Mouse (Mus musculus) spleen, postnatal 36 days (tissue): Measurements from ENCODE around the gene Cfap73.
A peak's percentile ranks its signal among the peaks of the same experiment; 100 is the strongest.

ENCODE experiments used
- DNase-seq, 2 experiments: peaks; one replicate each; pipeline ENCODE4 v3.0.0; 2022; ENCODE audit warnings: low spot score in 2 of 2, mixed read lengths in 1 of 2

Cfap73 gene

DNA sequence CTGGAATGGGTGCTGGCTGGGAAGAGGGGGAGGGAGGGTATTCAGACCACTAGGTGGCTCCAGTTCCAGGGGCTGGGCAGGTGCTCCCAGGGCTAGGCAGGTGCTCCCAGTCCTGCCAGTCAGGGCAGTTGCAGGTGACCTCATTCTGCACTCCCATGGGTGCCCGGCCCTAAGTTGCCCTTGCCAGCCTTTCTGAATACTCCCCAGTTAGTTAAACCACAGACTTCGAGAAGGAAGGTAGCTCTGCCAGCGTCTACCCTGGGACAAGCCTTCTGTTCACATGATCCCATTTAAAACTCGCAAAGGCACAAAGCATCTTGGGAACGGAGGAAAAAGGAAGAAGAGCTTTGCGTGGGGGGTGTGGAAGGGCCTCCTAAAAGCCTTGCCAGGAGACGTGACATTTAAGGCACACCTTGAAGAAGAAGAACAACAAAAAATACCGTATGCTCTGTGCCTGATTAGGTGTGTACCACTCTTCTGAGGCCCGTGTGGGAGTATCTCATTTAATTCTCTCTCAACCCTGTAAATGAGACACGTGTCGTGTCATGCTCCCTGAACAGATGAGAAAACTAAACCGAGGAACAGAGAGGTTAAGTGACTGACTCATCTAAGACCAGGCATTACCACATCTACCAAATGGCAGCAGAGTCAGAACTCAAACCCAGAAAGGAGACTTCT lies 13.9 kb upstream of the Cfap73 start:
- peak in 1 of 2 experiments; percentile 34 for DNase-seq

DNA sequence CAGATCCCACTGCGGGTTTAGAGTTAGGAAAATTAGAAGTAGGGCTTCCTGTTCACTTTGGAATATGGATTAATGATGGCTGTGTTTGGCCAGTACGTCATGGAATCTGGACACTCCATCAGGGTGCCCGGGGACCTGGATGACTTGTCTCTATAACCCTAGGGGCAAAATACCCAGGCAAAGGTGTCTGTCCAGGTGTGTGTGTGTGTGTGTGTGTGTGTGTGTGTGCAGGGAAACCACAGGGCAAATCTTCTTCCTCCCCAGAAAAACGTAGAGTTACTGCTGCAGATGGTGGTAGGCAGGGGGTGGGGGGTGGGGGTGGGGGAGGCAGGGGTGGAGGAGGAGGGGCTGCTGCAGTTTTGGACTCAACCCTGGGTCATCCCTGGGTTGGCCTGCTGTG lies 13.3 kb upstream of the Cfap73 start:
- DNase-seq, result no peak

DNA sequence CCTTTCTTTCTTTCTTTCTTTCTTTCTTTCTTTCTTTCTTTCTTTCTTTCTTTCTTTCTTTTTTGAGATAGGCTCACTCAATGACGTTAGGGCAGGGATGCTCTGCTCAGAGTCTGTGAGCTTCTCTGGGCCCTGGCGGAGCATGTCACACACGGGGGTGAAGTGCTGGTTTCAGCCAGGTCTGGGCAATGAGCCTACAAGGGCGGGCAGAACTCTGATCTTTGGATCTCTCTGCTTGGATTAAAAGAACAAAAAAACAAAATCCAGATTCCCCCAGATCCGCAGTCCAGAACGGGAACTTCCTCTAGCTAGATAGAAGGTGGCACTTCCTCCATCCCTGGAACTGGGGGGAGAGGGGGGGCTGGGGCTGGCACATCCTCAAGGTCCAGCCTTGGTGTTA lies 11.8 kb upstream of the Cfap73 start:
- no peak for DNase-seq

DNA sequence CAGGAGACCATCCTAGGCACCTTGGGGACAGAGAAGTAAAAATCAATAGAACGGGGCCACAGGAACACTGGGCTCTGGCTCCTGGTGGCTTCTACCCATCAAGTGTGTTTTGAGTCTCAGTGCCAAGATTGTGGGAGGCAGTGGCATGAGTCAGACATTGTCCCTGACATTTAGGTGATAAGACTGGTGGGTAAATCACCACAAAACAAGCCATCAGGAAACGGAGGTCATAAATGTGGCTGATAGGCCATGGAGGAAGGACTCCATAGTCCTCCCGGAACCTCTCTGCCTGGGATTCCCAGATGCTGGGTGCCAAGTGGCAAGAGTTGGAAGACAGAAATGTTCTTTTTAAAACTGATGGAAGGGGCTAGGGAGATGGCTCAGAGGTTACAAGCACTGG lies 10.2 kb upstream of the Cfap73 start:
- no peak for DNase-seq

DNA sequence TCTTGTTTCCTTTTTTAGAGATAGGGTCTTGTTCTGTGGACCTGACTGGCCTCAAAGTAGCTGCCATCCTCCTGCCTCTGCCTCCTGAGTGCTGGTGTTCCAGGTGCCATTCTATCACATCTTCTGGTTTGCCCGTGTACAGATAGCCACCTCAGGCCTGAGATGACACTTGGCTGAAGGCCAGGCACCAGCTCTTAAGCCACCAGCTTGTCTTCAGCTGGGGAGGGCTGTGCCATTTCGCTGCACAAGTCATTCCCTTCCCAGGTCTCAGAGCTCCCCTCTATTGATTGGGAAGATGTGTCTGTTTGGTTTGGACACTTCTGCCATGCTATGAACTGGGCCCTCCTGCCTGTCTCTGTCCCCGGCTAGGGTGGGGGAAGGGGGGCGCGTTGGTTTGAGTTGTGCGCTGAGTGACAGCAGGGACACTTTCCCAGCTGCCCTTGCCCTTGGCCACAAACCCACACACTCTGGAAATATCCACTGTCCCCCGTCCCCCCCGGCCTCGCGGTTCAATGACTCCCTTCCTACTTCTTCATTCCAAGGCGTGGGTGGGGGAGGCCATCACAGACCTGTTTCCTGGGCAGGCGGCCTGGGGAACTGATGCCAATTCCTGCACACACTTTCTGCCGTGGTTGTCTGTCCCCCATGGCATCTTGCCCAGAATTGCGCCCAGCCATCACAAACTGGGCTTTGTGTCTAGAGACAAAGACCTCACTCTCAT lies 9.5 kb upstream of the Cfap73 start:
- no peak for DNase-seq

DNA sequence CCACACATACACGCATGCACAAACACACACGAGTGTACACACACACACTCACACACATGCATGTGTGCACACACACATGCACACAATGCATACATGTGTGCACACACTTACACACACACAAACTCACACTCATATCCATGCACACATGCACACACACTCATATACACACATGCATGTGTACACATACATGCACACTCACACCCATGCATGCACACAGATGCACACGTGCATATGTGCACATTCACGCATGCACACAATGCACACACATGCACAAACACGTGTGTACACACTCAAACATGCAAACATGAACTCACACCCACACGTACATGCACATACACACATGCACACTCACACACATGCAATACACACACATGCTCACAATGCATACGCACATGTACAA lies 6.1 kb upstream of the Cfap73 start:
- DNase-seq, result no peak

DNA sequence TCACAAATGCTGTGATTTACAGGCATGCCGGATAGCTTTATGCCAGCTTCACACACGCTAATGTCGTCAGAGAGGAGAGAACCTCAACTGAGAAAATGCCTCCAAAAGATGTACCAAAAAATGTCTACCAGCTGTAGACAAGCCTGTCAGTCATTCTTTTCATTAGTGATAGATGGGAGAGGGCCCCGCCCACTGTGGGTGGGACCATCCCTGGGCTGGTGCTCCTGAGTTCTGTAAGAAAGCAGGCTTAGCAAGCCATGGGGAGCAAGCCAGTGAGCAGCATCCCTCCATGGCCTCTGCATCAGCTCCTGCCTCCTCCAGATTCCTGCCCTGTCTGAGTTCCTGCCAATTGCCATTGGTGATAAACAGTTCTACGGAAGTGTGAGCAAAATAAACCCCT lies 1.6 kb upstream of the Cfap73 start:
- DNase-seq, result no peak

DNA sequence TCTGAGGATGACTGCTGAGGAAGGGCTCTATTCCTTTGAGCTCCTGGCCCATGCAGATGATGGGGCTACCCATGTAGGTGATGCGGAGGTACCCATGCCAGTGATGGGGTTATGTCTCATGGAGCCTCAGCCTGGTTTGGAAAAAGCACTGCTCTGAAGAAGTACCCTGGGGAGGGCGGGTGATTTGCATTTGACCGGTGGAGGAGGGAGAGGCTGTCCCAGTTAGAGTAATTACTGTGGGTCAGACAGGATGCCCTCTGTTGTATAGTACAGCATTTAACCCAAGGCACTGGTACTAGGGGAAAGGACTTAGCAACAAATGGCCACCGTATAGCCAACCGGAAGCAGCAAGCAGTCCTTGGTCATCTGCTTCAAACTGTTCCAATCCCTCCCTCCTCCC lies 825 bp upstream of the Cfap73 start:
- DNase-seq, result peak in 1 of 2 experiments; percentile 46

DNA sequence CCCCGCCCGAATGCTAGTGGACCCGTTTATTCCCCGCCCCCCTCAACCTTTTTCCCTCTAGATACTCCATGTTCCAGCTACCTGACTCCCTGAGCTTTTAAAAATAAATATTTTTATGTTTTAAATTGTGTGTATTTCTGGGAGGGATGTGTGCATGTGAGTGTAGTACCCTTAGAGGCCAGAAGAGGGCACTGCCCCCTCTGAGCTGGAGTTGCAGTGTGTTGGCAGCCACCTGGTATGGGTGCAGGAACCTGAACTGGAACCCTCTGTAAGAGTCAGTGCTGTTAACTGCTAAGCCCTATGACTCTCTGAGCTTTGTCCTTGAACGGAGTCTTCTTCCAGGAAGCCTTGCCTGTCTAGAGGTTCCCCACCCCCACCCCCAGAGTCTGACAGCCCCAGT lies 2.1 kb downstream of the Cfap73 start:
- no peak for DNase-seq

DNA sequence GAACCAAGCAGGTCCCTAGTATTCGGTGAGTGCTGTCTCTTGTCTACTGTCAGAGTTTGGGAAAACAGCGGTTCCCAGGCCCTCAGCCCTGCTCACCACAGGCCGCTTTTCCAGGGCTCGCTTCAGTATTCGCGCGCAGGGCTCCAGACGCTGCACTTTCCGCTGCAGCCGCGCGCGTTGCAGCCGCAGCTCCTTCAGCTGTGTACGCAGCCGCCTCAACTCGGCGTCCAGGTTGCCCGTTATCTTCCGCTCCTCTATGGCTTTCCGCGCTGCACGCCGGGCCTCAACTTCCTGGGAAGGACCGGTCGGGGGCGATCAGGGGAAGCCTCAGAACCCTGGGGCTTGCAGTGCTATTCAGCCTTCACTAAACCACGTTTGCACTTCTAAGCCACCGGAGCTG lies 2.9 kb downstream of the Cfap73 start:
- peak in 1 of 2 experiments; percentile 1 for DNase-seq

DNA sequence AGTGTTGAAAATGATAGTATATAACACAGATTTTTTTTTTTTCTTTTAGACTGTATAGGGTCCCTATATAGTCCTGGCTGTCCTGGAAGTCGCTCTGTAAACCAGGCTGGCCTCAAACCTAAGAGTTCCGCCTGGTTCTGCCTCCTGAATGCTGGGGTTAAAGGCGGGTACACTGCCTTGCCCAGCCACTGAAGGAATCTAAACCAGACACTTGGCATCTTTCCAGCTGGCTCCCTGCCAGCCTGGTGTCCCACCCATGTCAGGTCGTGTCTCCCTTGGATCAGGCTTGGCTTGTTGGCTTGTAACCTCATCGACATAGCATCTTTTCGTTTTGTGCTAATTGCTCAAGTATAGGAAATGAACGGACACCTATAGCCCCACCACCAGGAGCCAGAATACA lies 5.4 kb downstream of the Cfap73 start:
- no peak for DNase-seq

DNA sequence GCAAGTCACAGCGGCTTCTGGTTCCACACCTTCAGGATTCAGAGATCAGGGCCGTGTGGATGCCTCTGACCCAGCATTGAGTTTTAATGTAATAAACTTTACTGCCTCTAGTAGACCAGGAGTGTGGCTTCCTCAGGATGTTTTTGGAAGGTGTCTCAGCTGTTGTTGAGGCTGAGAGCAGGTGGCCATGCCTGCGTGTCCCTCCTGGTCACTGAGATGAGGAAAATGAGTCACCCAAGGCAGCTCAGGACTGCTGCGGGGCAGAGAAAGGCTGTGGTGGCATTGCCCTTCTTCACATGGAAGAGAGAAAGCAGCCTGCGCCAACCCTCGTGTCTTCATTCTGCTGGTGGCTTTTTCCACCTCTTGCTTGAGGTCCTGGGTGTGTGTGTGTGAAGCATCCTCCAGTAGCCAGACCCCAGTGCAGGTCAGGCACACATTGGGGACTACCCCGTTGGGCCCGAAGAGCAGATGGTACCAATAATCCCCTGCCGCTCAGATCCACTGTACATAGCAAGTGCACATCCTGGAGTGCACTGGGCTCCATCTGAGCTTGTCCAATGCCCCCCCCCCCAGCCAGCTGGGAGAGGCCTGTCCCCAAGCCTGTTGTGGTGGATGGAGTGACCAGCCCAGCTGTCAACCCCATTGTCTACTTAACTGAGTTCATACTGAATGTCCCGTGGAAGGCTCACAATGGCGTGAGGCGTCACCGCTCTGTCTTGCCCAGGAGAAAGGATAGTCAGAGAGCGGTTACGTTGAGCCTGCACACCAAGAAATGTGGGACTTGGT lies 6.3 kb downstream of the Cfap73 start:
- no peak for DNase-seq

DNA sequence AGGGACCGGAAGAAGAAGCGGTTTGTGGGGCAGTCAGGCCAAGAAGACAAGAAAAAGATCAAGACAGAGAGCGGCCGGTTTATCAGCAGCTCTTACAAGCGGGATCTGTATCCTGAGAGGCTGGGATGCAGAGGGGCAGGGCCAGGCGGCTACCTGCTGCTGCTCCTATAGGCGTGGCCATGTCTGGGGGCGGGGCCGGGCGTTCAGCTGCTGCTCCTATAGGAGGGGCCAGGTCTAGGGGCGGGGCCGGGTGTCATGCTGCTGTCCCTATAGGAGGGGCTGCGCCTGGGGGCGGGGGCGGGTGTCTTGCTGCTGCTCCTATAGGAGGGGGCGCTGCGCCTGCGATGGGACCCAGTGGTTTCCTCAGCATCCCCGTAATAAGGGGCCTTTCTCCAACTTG lies 7.6 kb downstream of the Cfap73 start:
- DNase-seq, result no peak

DNA sequence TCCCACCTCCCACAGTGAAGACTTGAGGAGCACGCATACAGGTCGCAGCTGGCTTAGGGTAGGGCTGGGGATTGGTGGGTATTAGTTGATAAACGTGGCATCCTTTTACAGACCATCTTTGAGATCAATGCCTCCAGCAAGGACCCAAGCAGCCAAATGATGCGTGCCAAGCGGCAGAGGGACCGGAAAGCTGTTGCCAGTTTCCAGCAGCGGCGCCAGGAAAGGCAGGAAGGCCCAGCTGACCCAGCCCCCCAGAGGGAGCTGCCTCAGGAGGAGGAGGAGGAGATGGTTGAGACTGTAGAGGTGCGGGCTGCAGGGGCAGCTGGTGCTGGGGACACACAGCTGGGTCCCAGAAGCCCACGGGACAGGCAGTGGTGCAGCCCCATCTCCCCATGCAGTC lies 9.6 kb downstream of the Cfap73 start:
- DNase-seq, result no peak

DNA sequence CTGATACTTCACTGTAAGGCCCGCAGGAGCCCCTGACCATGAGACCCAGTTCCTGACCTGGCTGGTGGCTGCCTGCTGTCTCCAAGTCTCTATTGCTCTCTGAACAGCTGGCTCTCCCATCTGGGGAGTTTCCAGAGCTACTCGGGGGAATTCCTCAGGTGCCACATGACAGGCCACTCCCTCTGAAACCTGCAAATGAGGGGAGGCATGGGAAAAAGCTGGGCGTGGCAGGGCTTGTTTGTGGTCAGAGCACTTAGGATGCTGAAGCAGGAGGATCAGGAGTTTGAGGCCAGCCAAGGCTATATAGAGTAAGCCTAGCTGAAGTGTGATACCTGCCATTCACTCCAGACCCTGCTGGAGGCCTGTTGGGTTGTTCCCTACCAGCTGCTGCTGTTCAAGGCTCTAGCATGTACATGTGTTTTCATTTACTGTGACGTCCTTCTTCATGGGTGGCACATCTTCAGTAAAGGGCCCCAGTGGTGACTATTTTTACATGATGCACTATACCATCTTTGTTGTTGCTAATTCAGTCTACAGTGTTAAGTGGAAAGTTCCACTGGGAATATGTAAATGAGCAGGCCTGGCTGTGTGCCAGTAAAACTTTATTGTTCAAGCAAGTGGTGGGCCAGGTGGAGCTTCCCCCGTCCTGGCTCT lies 11.7 kb downstream of the Cfap73 start:
- peak; percentile 63 to 69 for DNase-seq

DNA sequence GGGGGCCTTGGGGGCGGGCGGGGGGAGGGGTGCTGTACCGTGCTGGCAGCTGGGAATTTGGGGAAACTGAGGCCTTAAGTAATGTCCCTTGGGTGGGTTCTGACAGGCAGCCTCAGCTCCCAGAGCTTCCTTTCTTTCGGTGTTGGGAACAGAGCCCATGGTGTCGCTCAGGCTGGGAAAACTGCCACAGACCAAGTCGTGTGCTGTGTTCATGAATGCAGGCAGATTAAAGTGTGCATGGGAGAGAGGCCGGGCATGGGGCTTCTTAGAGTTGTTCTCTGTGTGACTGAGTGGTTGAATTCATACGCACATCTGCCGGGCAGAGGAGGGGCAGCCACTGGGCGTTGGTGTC lies 12.2 kb downstream of the Cfap73 start:
- DNase-seq, result no peak

DNA sequence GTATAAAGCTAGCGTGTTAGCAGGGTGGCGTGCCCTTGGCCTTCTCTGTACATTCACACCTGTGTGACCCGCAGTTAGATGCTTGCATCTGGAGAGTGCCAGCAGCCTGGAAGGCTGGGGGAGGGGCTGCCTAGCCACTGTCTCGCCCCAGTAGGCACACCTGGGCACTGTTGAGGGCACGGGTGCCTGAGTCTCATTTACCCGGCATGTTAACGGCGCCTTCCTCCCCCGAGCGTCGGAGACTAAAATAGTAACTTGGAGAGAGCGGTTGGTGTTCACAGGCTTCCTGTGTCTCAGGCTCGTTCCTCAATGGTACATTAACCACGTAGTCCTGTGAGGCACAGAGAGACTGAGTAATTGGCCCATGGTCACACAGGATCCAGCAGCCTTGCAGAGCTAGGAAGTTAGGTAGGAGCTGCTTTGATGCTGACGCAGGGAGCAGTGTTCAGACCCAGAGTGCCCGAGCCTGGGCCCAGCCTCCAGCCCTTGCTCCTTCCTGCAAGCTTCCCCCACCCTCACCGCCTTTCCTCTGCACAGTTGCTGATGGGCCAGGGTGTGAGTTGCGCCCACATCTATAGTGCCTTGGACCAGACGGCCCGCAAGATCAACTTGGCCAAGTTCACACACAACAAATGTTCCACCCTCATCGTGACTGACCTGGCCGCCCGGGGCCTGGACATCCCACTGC lies 12.8 kb downstream of the Cfap73 start:
- DNase-seq, result peak; percentile 85 to 86

DNA sequence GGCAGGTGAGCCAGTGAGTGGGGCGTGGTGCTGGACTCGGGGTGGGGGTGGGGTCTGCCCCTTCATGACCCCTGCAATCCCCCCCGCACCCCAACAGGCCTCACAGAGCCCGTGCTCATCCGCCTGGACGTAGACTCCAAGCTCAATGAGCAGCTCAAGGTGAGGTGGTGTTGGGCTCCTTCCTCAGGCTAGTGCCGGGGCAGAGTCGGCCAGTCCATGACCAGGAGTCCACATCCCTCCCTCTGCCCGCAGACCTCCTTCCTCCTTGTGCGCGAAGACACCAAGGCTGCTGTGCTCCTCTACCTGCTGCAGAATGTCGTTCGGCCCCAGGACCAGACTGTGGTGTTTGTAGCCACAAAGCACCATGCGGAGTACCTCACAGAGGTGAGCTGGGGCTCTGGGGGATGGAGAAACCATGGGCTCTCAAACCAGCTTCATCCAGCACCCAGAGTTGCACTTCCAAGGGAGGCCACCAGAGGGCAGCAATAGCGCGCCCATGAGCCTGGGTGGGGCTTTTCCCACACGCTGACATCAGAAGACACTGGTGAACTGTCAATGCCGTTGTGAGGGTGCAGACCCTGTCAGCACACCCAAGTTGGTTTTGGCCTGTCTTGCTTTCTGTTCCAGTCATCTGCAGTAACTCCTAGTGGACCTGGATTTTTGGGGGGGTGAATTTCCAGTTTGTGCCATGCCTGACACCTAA lies 13.5 kb downstream of the Cfap73 start:
- peak; percentile 84 to 85 for DNase-seq

DNA sequence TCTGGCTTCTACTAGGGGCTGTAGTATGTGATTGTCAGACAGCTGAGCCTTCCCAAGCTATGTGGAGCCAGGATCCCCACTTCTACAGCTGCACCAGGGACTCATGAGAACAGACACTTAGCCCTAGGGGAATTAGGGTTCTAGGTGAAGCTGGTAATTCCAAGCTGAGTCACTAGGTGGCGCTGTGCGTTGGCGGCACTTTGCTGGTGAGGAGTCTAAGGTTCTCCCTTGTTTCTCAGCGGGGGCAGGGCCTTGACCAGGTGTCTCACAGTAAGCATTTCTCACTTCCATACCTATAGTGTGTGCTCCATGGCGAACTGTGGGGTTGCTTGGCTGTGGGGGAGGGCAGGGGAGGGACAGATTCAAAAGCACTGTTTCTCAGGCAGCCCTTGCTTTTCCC lies 14.8 kb downstream of the Cfap73 start:
- DNase-seq, result peak; percentile 69 to 73

DNA sequence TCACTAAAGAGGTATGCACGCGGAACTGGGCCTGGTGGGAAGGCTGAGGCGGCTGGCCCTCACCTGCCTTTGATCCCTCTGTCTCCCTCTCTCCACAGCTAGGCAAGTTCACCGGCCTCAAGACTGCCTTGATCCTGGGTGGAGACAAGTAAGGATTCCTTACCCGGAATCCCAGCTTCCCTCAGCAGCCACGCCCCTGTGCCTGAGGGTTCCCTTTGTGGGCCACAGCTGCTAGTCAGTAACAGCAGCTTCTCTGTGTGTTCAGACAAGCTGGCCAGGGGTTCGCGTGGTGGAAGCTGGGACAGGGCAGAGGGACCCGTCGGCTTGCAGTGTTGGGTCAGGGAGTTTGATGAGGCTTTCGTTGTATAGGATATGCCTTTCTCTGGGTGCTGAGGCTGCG lies 15.3 kb downstream of the Cfap73 start:
- DNase-seq, result no peak

DNA sequence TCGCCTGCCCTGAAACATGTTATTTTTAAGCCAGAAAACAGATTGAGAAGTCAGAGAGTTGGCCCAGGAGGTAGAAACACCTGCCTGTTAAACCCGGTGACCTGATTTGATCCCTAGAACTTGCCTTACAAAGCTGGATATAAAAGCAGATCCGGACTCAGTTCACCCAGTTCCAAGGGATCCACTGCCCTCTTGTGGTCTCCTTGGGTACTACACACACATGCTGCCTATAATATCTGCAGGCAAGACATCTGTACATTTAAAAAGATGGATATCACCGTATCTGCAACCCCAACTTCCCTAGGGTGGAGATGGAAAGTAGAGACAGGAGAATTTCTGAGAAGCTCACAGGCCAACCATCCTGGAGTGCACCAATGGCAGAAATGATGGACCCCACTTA lies 18.1 kb downstream of the Cfap73 start:
- no peak for DNase-seq
